Mouse (Mus musculus): ENCODE measurements around the gene Nfe2l2.

DNA sequence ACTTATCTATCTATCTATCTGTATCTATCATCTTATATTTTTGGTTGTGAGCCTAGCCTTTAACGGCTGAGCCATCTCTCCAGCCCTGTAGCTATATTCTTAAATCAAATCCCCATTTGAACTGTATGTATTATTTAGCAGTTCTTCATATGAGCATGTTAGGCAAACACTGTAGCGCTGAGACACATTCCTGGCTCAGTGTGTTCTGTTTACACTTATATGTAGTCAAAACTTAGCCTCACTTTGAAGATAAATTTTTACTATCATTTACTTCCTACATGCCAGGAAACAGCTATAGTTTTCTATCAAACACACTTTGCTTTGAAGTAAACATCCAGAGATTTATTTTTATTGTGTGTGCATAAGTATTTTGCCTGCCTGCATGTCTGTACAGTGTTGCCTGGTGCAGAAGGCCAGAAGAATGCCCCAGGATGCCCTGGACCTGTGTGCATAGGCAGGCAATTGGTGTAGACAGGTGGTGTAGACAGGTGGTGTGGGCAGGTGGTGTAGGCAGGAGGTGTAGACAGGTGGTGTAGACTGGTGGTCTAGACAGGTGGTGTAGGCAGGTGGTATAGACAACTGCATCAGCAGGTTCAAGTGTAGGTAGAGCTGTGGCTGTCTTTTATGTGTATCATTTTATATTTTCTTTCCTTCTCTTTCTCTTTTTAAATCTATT lies 45.7 kb upstream of the Nfe2l2 start:
- TF ChIP-seq POLR2A (IDR thresholded peaks at IDR 0.05; ENCODE audit: extremely low read depth, insufficient read depth, low read length) = no peak
- no peak for TF ChIP-seq CTCF (IDR thresholded peaks at IDR 0.05; ENCODE audit: extremely low read depth, insufficient read depth, low read length)
